Mouse (Mus musculus) heart, postnatal 0 days (tissue): ENCODE results near the gene Capn9. TPM values are rescaled to one million over a fixed set of nuclear protein-coding genes. Genes with fewer than 3 reads are reported as not detected.

Source experiments
- ATAC-seq: fragments of 200-750 bp; cut with Nextera tagmentation; 2 replicates; pipeline ENCODE4 v1.8.0; 2017; ENCODE audit warnings: low read depth, moderate number of reproducible peaks, moderate library complexity; ENCODE audit not compliant: insufficient read depth
- DNase-seq: peaks from one replicate; pipeline ENCODE4 v3.0.0-alpha.2; 2016; ENCODE audit warnings: low spot score
- H3K27ac ChIP-seq: fragments of 300-500 bp; sonication (generic); 2 replicates; pipeline ENCODE4 v1.5.1; 2014; ENCODE audit warnings: low read depth, mild to moderate bottlenecking
- H3K27me3 ChIP-seq: fragments of 300-500 bp; sonication (generic); 2 replicates; pipeline ENCODE4 v1.6.1; 2014; ENCODE audit warnings: low read length, mixed read lengths; ENCODE audit not compliant: control insufficient read depth, insufficient read depth
- H3K36me3 ChIP-seq: fragments of 300-500 bp; sonication (generic); replicated peaks from 2 replicates; pipeline ENCODE4 v1.6.1; 2014; ENCODE audit warnings: low read length, mixed read lengths; ENCODE audit not compliant: control insufficient read depth, insufficient read depth
- H3K4me1 ChIP-seq: fragments of 300-500 bp; sonication (generic); 2 replicates; pipeline ENCODE4 v1.6.1; 2014; ENCODE audit warnings: antibody characterized with exemption; ENCODE audit not compliant: control insufficient read depth, insufficient read depth
- H3K4me2 ChIP-seq: fragments of 300-500 bp; sonication (generic); 2 replicates; pipeline ENCODE4 v1.6.1; 2014; ENCODE audit warnings: low read depth, mild to moderate bottlenecking, low read length, moderate library complexity
- H3K4me3 ChIP-seq: fragments of 300-500 bp; sonication (generic); 2 replicates; pipeline ENCODE4 v1.5.1; 2014; ENCODE audit warnings: low read depth, low read length
- H3K9ac ChIP-seq: fragments of 300-500 bp; sonication (generic); replicated peaks from 2 replicates; pipeline ENCODE4 v1.6.1; 2014; ENCODE audit warnings: low read depth, low read length, mixed read lengths
- H3K9me3 ChIP-seq: fragments of 300-500 bp; sonication (generic); replicated peaks from 2 replicates; pipeline ENCODE4 v1.6.1; 2016; ENCODE audit warnings: low read length; ENCODE audit not compliant: control insufficient read depth
- CTCF ChIP-seq: IDR thresholded peaks from 2 replicates; pipeline ENCODE4 v1.5.1; 2016; ENCODE audit warnings: antibody characterized with exemption, control low read depth, low read depth
- EP300 ChIP-seq: IDR thresholded peaks from 2 replicates; pipeline ENCODE4 v1.6.1; 2016; ENCODE audit warnings: antibody characterized with exemption, low read depth
- WGBS: fragments of 180-500 bp; shearing (Covaris S2); extraction: QIAGEN DNeasy Blood & Tissue Kit; methylation state at CpG from one replicate; pipeline ENCODE4 v1.1.7; 2014; 5-methylcytosine and 5-hydroxymethylcytosine counted together
- polyA plus RNA-seq: library from polyadenylated mRNA; unstranded; fragments of >200 nt; fragmentation: Nextera tagmentation; extraction: Ambion mirVana; gene quantifications from 2 replicates; pipeline ENCODE4 v1.2.1, GENCODE M21; 2015
- total RNA-seq: library from RNA; depleted of rRNA; stranded (reverse); fragments of >200 nt; gene quantifications from 2 replicates; pipeline ENCODE4 v1.2.3, GENCODE M21; 2014; ENCODE audit warnings: low replicate concordance

Capn9 gene
- total and polyA plus RNA-seq, 2 experiments from 2014 or later: 0.26 TPM; not detected in 1

DNA sequence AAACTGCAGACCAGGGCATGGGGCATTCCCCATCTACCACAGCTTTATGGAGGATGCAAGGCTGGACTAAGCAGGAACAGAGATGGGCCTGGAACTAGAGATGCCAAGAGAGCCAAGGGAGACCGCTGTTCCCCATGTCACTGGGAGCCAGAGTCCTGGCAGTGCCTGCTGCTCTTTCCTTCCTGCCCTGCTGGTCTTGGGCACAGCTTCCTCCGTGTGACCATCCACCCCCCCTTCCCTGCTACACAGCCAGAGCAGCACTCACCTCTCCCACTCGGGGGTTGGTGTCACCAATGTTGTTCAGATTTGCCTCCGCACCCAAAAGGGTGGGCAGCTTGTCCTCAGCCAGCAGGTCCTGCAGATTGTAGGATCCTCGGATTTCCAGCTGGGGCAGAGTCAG is 18.4 kb upstream of the Capn9 start:
- H3K9ac ChIP-seq: no peak overlapping the region
- H3K4me1 ChIP-seq: no peaks in the 10 kb centered on the region
- WGBS: 58% methylated on average over 5 of the region's 5 CpGs
- H3K36me3 ChIP-seq: peaks cover 5% of the 10 kb centered on the region
- no peak for DNase-seq
- H3K27me3 ChIP-seq: no peaks in the 10 kb centered on the region
- no peak overlapping the region for H3K4me3 ChIP-seq
- no peak overlapping the region for H3K4me2 ChIP-seq
- ATAC-seq: no peak
- no peak overlapping the region for H3K27ac ChIP-seq
- no peaks in the 10 kb centered on the region for H3K9me3 ChIP-seq
- TF ChIP-seq CTCF: no peak
- no peak for TF ChIP-seq EP300

DNA sequence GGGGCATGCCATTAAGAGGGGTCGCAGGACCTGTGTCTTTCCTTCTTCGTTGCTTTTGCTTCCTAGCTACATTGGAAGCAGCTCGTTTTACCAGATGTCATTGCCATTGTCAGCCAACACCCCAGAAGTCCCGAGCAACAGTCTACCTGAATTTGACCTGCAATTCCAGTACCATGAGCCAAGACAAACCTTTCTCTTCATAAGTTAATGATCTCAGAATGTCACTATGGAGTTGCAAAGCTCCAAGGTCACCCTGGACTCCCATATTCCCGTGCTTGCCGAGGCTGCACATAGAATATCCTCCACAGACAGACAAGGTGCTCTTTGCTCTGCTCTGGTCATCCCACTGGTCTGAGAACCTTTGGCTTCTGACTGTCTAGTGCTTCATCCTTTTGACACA is 8.8 kb upstream of the Capn9 start:
- WGBS: 68% methylated on average over 6 of the region's 6 CpGs
- Histone ChIP-seq H3K4me2 (no peak overlapping the region), H3K27me3 (0 out of 2 replicates have a peak, but pooled peaks cover 2% of the 10 kb centered on the region), H3K4me1 (peaks cover 15% of the 10 kb centered on the region), H3K9me3 (no peaks in the 10 kb centered on the region), H3K9ac (no peak overlapping the region), H3K27ac (no peak overlapping the region), H3K4me3 (no peak overlapping the region), H3K36me3 (no peaks in the 10 kb centered on the region)
- DNase-seq (no peak), ATAC-seq (no peak)
- TF ChIP-seq CTCF (no peak), EP300 (no peak)

DNA sequence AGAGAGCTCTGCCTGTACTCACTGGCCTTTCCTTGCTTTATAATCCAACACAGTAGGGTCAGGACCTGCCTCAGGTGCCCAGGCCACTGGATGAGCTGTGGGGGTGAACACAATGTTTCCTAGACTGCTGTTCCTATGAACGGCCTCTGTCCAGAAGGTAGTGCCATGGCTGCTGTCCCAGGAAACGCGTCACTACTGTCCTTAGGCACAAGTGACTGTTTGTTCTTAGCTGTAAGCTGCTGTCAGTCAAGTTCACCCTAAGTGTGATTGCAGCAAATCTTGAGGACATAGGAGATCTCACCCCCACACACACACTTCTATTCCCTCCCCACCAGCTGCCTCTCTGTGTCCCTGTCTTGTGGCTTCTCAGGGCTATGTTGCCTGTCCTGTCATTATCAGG is 8.3 kb upstream of the Capn9 start:
- no peaks in the 10 kb centered on the region for H3K9me3 ChIP-seq
- H3K4me3 ChIP-seq: no peak overlapping the region
- H3K27ac ChIP-seq: no peak overlapping the region
- 54% methylated on average over 3 of the region's 3 CpGs for WGBS
- no peak overlapping the region for H3K9ac ChIP-seq
- ATAC-seq (no peak), DNase-seq (no peak)
- peaks cover 15% of the 10 kb centered on the region for H3K4me1 ChIP-seq
- no peaks in the 10 kb centered on the region for H3K36me3 ChIP-seq
- no peak for TF ChIP-seq CTCF
- no peak for TF ChIP-seq EP300
- H3K27me3 ChIP-seq: 0 out of 2 replicates have a peak, but pooled peaks cover 2% of the 10 kb centered on the region
- no peak overlapping the region for H3K4me2 ChIP-seq

DNA sequence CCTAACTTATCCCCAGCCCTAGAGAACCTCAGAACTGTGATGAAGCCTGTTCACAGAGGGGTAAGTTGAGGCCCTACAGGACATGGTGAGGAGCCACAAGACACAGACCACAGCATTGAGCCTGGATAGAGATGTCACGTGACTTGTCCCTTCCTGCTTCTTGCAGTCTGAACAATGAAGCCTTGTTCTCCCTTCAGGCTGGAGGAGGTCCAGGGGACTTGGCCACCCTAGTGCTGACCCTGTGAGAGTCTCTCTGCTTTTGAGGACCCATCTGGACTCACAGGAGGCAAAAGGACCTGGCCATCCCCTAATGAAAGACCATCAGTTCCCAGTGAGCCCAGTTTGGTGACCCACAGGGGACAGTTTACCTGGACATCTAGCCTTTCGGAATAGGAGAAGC is 6.8 kb upstream of the Capn9 start:
- DNase-seq (peak; percentile 14), ATAC-seq (no peak)
- Histone ChIP-seq H3K4me3 (no peak overlapping the region), H3K27me3 (no peaks in the 10 kb centered on the region), H3K4me2 (0 out of 2 replicates have a peak overlapping the region, but pooled peaks have one; percentile 2), H3K36me3 (no peaks in the 10 kb centered on the region), H3K27ac (peak overlapping the region; percentile 52; the same call in 1 of the 2 replicates), H3K9me3 (no peaks in the 10 kb centered on the region), H3K9ac (no peak overlapping the region), H3K4me1 (peaks cover 18% of the 10 kb centered on the region)
- 42% methylated on average over 2 of the region's 2 CpGs for WGBS
- TF ChIP-seq CTCF (no peak), EP300 (no peak)

DNA sequence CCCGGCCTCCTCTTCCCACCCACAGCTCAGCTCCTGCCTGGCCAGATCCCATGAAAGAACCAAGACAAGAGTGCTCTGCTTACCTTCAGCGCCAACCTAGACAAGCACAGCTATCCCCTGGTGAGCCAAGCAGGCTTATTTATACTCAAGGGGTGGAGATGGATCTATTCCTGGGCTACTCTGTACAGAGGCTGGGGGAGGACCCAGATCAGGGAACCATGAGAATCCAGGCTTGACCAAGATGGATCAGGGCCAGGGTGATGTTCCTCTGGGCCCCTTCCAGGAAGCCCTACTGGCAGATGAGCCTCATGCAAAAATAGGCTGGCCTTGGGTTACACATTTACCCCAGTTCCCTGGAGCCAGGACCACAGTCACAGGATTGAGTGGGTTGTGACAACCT is 6.3 kb upstream of the Capn9 start, which contains the start of gene Agt:
Gene Agt (minus strand): TSS at position 114 of the 400 bp plus-strand sequence.
- Histone ChIP-seq H3K4me3 (no peak within 1 kb of the TSS), H3K27me3 (no peaks in the 10 kb centered on the region), H3K27ac (peak within 1 kb of the TSS; percentile 52; the same call in 1 of the 2 replicates), H3K4me1 (peaks cover 18% of the 10 kb centered on the region), H3K4me2 (0 out of 2 replicates have a peak within 1 kb of the TSS, but pooled peaks have one; percentile 2), H3K36me3 (no peaks in the 10 kb centered on the region), H3K9me3 (no peaks in the 10 kb centered on the region), H3K9ac (no peak within 1 kb of the TSS)
- DNase-seq: peak; percentile 40
- ATAC-seq: peak; percentile 50
- TF ChIP-seq EP300: no peak
- no peak for TF ChIP-seq CTCF
- WGBS: 39% methylated on average over 2 of the region's 2 CpGs
